Mouse (Mus musculus) C3H10T1/2 (cell line): ENCODE measurements around the gene Depp1. TPM values are rescaled to one million over a fixed set of nuclear protein-coding genes. Genes with fewer than 3 reads are reported as not detected.

Experiments
- polyA plus RNA-seq, 2 experiments: library from polyadenylated mRNA; unstranded; fragments of >200 nt; fragmentation: generic; extraction: Trizol; gene quantifications; one replicate each; pipeline ENCODE4 v1.2.1; 2012; ENCODE audit warnings: missing spikeins in 2 of 2

The Depp1 gene
- 1 to 10 TPM in 1 of 2 experiments, under 1 TPM in 1; 0.42 to 5.5 TPM for polyA plus RNA-seq

DNA sequence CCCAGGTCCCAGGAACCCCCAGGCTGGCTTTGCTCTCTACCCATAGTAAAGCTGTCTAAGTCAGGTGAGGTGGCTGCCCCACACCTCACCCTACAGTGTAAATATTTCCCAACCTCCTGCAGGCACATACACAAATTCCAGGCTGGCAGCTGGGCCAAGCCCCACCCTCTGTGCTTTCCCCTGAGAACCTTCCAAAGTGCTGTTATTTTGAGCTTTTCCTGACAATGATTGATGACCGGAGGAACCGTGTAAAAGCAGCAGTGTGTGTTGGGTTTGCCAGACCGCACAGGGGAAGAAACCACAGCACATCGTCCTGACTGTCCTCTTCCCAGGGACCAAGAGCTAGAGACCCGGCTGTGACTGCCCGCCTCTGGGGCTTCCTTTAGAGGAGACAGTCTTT, at the start of gene Depp1:
Depp1 (plus strand) TSS at position 204 of the 400 bp plus-strand sequence.

DNA sequence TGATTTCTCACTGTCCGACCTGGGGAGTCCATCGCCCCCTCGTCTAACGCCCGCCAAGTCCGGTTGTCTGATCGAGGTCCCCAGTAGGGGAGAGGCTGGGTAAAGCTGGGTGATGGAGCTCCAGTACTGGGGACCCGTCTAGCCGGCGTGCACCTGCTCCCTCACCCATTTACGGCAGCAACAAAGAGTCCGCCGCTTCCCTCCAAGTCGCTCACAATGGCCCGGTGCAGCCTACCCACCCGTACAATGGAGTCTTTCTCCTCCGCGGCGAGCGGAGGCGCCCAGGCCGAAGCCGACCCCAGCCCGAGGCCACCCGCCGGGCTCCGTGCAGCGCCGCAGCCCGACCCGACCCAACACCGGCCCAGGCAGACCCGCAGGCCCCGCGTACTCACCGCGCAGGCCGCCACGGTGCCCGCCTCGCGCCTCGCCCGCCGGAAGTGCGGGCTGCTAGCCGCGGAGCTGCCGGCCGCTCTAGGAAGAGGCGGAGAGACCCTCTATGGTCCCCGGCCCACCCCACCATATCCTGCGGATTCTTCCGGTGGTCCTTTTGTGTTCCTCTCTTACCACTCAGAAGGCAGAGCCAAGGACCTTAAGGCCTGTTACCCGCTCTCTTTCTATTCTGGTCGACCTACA, 21.8 kb upstream of the Depp1 start, which contains the start of gene Zfp422:
Zfp422 (minus strand) TSS at position 461 of the 633 bp plus-strand sequence.

DNA sequence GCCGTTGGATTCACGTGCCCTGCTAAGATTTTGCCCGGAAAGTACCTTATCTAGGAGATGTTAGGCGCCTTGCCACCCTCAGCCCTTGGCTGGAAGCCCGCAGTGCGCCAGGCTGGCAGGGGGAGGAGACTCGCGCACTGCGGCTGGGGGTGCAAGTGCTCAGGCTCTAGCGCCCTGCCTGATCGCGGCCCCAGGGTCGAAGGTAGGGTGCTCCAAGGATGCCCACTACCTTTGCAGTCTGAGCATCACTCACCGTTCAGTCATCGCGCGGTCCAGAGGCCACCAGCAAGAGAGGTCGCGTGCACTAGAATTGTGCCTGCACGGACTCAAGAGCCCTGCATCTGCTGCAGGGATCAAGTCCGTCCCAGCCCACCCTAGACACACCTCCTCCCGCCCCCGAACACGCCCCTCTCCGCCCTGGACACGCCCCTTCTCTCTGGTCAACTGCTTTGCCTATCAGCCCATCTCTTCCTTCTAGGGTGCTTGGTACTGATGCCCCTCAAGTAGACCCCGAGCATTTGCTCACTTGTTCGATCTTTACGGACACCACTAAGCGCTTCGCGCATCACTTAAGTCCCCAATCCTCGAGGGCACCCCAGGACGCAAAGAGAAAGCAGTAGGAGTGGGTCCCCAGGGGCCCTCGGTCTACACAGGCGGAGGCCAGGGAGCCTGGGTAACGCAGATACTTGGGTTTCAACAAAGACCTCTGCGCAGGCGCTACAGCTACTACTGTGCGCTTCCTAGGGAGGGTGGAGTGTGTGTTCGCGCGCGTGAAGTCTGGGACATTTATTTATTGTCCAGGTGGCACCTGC, 23.3 kb downstream of the Depp1 start, which contains the start of gene Rassf4:
Rassf4 (minus strand) TSS at position 482 of the 812 bp plus-strand sequence.

Other genes starting within 250 kb of the Depp1 start
- not detected for gene Alox5, start 189.4 kb upstream of the Depp1 start, polyA plus RNA-seq
- not detected for gene Olfr211, start 161.5 kb upstream of the Depp1 start, polyA plus RNA-seq
- not detected for gene Olfr212, start 144.1 kb upstream of the Depp1 start, polyA plus RNA-seq
- not detected for gene Olfr213, start 112.2 kb upstream of the Depp1 start, polyA plus RNA-seq
- gene Gm5580, start 99.5 kb upstream of the Depp1 start, polyA plus RNA-seq, result under 1 TPM; 0.33 to 0.67 TPM
- not detected for gene Olfr214, start 96.4 kb upstream of the Depp1 start, polyA plus RNA-seq
- not detected for gene Olfr215, start 66.4 kb upstream of the Depp1 start, polyA plus RNA-seq
- not detected for gene Zfp422, start 21.6 kb upstream of the Depp1 start, polyA plus RNA-seq
- gene Rassf4, start 23.3 kb downstream of the Depp1 start, polyA plus RNA-seq, result under 1 TPM; 0.01 to 0.12 TPM
- under 1 TPM; under 0.01 to 0.02 TPM for gene Tmem72, start 66.3 kb downstream of the Depp1 start, polyA plus RNA-seq